Comparison of ENCODE assay signal across 8 mouse cellular contexts in the genomic region with DNA sequence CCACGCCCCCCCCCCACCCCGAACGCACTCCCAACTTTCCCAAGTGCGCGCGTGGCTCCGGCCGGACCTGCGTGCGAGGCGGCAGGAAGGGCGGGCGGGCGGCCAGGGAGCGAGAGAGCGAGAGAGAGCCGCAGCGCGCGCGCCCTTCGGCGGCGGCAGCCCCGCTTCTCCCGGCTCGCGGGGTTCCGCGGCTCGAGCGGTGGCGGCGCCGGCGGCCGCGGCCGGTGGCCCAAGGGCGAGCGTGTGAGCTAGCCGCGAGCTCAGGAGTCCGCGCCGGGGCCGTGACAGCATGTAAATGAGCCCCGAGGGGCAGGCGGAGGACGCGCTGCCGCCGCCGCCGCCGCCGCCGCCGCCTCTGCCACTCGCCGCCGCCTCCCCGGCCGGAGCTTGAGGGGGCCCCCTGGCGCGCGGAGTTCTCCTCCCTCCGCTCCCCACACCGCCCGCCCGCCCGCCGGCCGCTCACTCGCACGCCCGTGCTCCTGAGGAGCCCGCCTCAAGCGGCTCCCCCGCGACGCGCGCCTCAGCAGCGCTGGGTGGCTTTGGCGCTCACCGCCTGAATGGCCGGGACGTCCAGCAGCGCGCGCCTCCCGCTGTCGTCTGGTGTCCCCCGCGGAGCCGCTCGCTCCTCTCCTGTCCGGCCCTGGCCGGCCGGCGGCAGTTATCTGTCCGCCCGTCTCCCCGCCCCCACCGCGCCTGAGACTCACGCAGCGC. TPM values are rescaled to one million over a fixed set of nuclear protein-coding genes. Genes with fewer than 3 reads are reported as not detected.
A peak's percentile ranks its signal among the peaks of the same experiment; 100 is the strongest.
DNase-seq lines count a peak whose midpoint lies in the region; ATAC-seq and TF ChIP-seq lines count a peak whose summit lies in the region.

No protein-coding gene starts in this region.

- H3K27me3 ChIP-seq in C2C12 (ENCODE audit: control insufficient read depth, insufficient read depth, insufficient read length), result no peaks in the 10 kb centered on the region
- peaks cover 49% of the 10 kb centered on the region for H3K27me3 ChIP-seq in embryonic facial prominence, embryonic 15.5 days
- no peaks in the 10 kb centered on the region for H3K27me3 ChIP-seq in heart, embryonic 14.5 days (ENCODE audit: control insufficient read depth, insufficient read depth, low read length)
- H3K27me3 ChIP-seq in kidney, postnatal 0 days (ENCODE audit: insufficient read depth, low read length), result no peaks in the 10 kb centered on the region
- H3K27me3 ChIP-seq in lung, embryonic 15.5 days, result peaks cover 23% of the 10 kb centered on the region

- peak; percentile 70 for DNase-seq in adrenal gland, postnatal 10 days
- peak; percentile 21 for DNase-seq in kidney, postnatal 0 days (ENCODE audit: low spot score)
- DNase-seq in thymus, postnatal 10 days (ENCODE audit: low spot score in 2 of 2), result peak; percentile 14 to 40

- peak overlapping the region; percentile 78 for H3K4me2 ChIP-seq in embryonic facial prominence, embryonic 15.5 days (replicated peaks)
- peak overlapping the region; percentile 71 for H3K4me2 ChIP-seq in heart, embryonic 14.5 days (ENCODE audit: low read length)
- peak overlapping the region; percentile 68 for H3K4me2 ChIP-seq in kidney, postnatal 0 days (ENCODE audit: low read length)
- H3K4me2 ChIP-seq in lung, embryonic 15.5 days, result peak overlapping the region; percentile 85

- H3ac ChIP-seq in C2C12 (ENCODE audit: control insufficient read depth, insufficient read length, low read depth), result peak overlapping the region; percentile 65

- no peak overlapping the region for H3K27ac ChIP-seq in embryonic facial prominence, embryonic 15.5 days (replicated peaks)
- peak overlapping the region; percentile 62 to 80 for H3K27ac ChIP-seq in heart, embryonic 14.5 days (replicated peaks in 1 of 2; ENCODE audit: control insufficient read depth in 1 of 2, insufficient read depth in 1 of 2, low read depth in 2 of 2, low read length in 2 of 2)
- no peak overlapping the region for H3K27ac ChIP-seq in kidney, postnatal 0 days
- H3K27ac ChIP-seq in lung, embryonic 15.5 days, result no peak overlapping the region

- no peak for TF ChIP-seq CTCF in C2C12 (IDR thresholded peaks at IDR 0.05; ENCODE audit: control insufficient read depth, insufficient read depth, insufficient read length)
- TF ChIP-seq CTCF in kidney, postnatal 0 days (IDR thresholded peaks at IDR 0.05; ENCODE audit: low read depth), result peak; percentile 29; the same call in 1 of the 2 replicates

- no peak overlapping the region for H3K4me3 ChIP-seq in C2C12 (ENCODE audit: insufficient read depth, poor library complexity, severe bottlenecking)
- H3K4me3 ChIP-seq in embryonic facial prominence, embryonic 15.5 days (replicated peaks), result peak overlapping the region; percentile 53
- H3K4me3 ChIP-seq in heart, embryonic 14.5 days (ENCODE audit: control insufficient read depth in 1 of 2, insufficient read depth in 1 of 2, low read depth in 1 of 2, low read length in 2 of 2), result peak overlapping the region; percentile 54 to 69
- H3K4me3 ChIP-seq in kidney, postnatal 0 days (replicated peaks; ENCODE audit: low read depth, low read length), result peak overlapping the region; percentile 50
- H3K4me3 ChIP-seq in lung, embryonic 15.5 days, result peak overlapping the region; percentile 53

- 21% methylated on average over 35 of the region's 109 CpGs for WGBS in embryonic facial prominence, embryonic 15.5 days
- 16% methylated on average over 53 of the region's 109 CpGs for WGBS in heart, embryonic 14.5 days
- WGBS in kidney, postnatal 0 days, result 29% methylated on average over 34 of the region's 109 CpGs
- WGBS in lung, embryonic 15.5 days, result 8% methylated on average over 26 of the region's 109 CpGs

- peak; percentile 82 for ATAC-seq in embryonic facial prominence, embryonic 15.5 days (ENCODE audit: insufficient number of reproducible peaks, low FRiP score, low TSS enrichment, low read depth)
- peak; percentile 73 for ATAC-seq in heart, embryonic 14.5 days (ENCODE audit: insufficient number of reproducible peaks, insufficient read depth, low FRiP score, low read depth)
- ATAC-seq in kidney, postnatal 0 days (replicated peaks; ENCODE audit: low FRiP score, low read depth), result peak; percentile 76
- ATAC-seq in lung, embryonic 15.5 days (ENCODE audit: borderline replicate concordance, extremely low read depth, low FRiP score, low TSS enrichment), result peak; percentile 88
- peak; percentile 49 for ATAC-seq in neutrophil, adult 5-6 weeks (ENCODE audit: extremely low read depth, insufficient number of reproducible peaks, low FRiP score, poor library complexity, severe bottlenecking)

- no peaks in the 10 kb centered on the region for H3K79me3 ChIP-seq in C2C12 (ENCODE audit: low read depth)

- no peaks in the 10 kb centered on the region for H3K36me3 ChIP-seq in C2C12 (ENCODE audit: control insufficient read depth, insufficient read depth)
- H3K36me3 ChIP-seq in embryonic facial prominence, embryonic 15.5 days, result no peaks in the 10 kb centered on the region
- 0 out of 2 replicates have a peak, but pooled peaks cover 7% of the 10 kb centered on the region for H3K36me3 ChIP-seq in heart, embryonic 14.5 days (ENCODE audit: control insufficient read depth, insufficient read depth, low read length)
- no peaks in the 10 kb centered on the region for H3K36me3 ChIP-seq in kidney, postnatal 0 days (ENCODE audit: insufficient read depth, low read length)
- H3K36me3 ChIP-seq in lung, embryonic 15.5 days, result no peaks in the 10 kb centered on the region

- no peaks in the 10 kb centered on the region for H3K79me2 ChIP-seq in C2C12 (ENCODE audit: control insufficient read depth, insufficient read depth)

- H3K9me3 ChIP-seq in embryonic facial prominence, embryonic 15.5 days (replicated peaks), result no peaks in the 10 kb centered on the region
- no peaks in the 10 kb centered on the region for H3K9me3 ChIP-seq in heart, embryonic 14.5 days (ENCODE audit: control insufficient read depth, low read length)
- H3K9me3 ChIP-seq in kidney, postnatal 0 days (replicated peaks; ENCODE audit: low read length), result no peaks in the 10 kb centered on the region
- no peaks in the 10 kb centered on the region for H3K9me3 ChIP-seq in lung, embryonic 15.5 days

- peaks cover 4% of the 10 kb centered on the region; the same call in 1 of the 2 replicates for H3K4me1 ChIP-seq in embryonic facial prominence, embryonic 15.5 days
- no peaks in the 10 kb centered on the region for H3K4me1 ChIP-seq in heart, embryonic 14.5 days (ENCODE audit: control insufficient read depth in 2 of 2, insufficient read depth in 2 of 2, low read length in 2 of 2)
- no peaks in the 10 kb centered on the region for H3K4me1 ChIP-seq in kidney, postnatal 0 days (replicated peaks; ENCODE audit: insufficient read depth, low read length)
- H3K4me1 ChIP-seq in lung, embryonic 15.5 days, result 0 out of 2 replicates have a peak, but pooled peaks cover 4% of the 10 kb centered on the region

- no peak overlapping the region for H3K9ac ChIP-seq in embryonic facial prominence, embryonic 15.5 days
- H3K9ac ChIP-seq in heart, embryonic 14.5 days (ENCODE audit: low read length), result peak overlapping the region; percentile 72
- peak overlapping the region; percentile 46 for H3K9ac ChIP-seq in kidney, postnatal 0 days (ENCODE audit: low read depth, low read length)
- peak overlapping the region; percentile 31; the same call in 1 of the 2 replicates for H3K9ac ChIP-seq in lung, embryonic 15.5 days

TF ChIP-seq in C2C12, 6 proteins besides CTCF, POLR2A, EP300 and RAD21:
- TF ChIP-seq FOSL1 (IDR thresholded peaks at IDR 0.05; ENCODE audit: insufficient read depth, low read length, poor library complexity, severe bottlenecking) (no peak), MYOG (IDR thresholded peaks at IDR 0.05; ENCODE audit: control insufficient read depth, extremely low read depth, insufficient read length) (no peak), MYOD1 (IDR thresholded peaks at IDR 0.05; ENCODE audit: control insufficient read depth, insufficient read length, low read depth) (no peak), MAX (IDR thresholded peaks at IDR 0.05) (no peak), CEBPB (IDR thresholded peaks at IDR 0.05; ENCODE audit: low read depth) (no peak), USF1 (IDR thresholded peaks at IDR 0.05; ENCODE audit: low read depth) (no peak)

RNA-seq across cellular contexts. Expression of a gene that starts 1.5 kb away (rescaled TPM):
- 14.5 TPM for polyA plus RNA-seq in C2C12 (2012; fragmentation: generic; extraction: Trizol)
- total RNA-seq in adrenal gland, postnatal 10 days (2021), result 100 to 1,000 TPM in 1 of 2 experiments, 10 to 100 TPM in 1; 89.8 to 171 TPM
- polyA plus RNA-seq in embryonic facial prominence, embryonic 15.5 days (2015; fragmentation: Nextera tagmentation; extraction: Ambion mirVana), result 129 and 132 TPM in 2 replicates
- 209 and 227 TPM in 2 replicates for polyA plus RNA-seq in heart, embryonic 14.5 days (2014; fragmentation: Nextera tagmentation; extraction: Ambion mirVana)
- 88.0 and 99.3 TPM in 2 replicates for polyA plus RNA-seq in kidney, postnatal 0 days (2015; fragmentation: Nextera tagmentation; extraction: Ambion mirVana)
- 103 and 111 TPM in 2 replicates for polyA plus RNA-seq in lung, embryonic 15.5 days (2015; fragmentation: Nextera tagmentation; extraction: Ambion mirVana)
- 1,204 and 1,260 TPM in 2 replicates for total RNA-seq in neutrophil, adult 5-6 weeks (2017)

Comparison
In these comparisons a context has a peak if more than half of its experiments do, and no peak if none do; other contexts are left out.
1. H3K27ac ChIP-seq: peak in heart, embryonic 14.5 days (2 of 2); none in embryonic facial prominence, embryonic 15.5 days (single experiment), kidney, postnatal 0 days (single experiment) and lung, embryonic 15.5 days (single experiment).
2. Peak in every context shown above with its lines, with median percentiles within 50 percentile points of each other: DNase-seq, ATAC-seq and H3K4me2 ChIP-seq.